Mouse (Mus musculus): ENCODE measurements at regions not wholly inside any gene's neighbourhood (a gene's known extent, or its start where the extent isn't known, plus 50 kb on each side); places are given as distances from the start of the nearest gene placed in this dataset.

DNA sequence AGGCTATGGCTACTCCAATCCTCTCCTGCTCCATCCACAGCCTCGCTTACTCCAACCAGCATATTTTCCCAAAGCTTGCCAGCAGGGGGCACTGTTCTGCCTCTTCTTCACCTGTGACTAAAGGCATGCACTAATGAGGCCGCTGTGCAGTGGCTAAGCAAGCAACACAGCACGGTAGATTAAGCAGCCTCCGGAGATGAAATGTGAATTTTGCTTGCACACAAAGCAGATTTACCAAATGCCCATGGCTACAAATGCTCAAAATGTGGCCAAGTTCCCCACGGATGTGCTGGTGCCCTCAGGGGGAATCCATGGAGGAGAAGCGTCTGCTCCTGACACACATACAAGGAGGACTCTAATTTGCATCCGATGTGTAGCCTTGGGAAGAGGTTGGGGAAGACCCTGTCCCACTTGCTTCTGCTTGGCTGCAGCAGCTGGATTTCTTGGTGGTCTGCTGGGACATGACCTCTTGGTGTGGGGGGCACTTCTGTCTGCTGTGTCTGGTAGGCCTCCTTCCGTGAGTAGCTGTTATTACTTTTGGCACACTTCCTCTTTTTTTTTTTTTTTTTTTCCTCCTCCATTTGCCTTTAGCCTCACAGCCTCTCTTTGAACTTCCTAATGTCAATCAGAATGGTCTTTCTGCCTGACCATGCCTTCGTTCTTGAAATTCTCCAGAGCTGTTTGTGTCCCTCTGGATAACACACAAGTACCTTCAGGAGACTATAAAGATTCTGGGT, 221.1 kb upstream of the Ghitm start:
- Histone ChIP-seq H3K36me3 (ENCODE audit: control insufficient read depth, insufficient read depth, low read length) (no peaks in the 10 kb centered on the region), H3K4me3 (ENCODE audit: low read depth, low read length) (no peak overlapping the region), H3K27me3 (ENCODE audit: control insufficient read depth, insufficient read depth, low read length) (no peaks in the 10 kb centered on the region), H3K4me1 (ENCODE audit: control insufficient read depth, insufficient read depth, insufficient read length, low read length) (no peaks in the 10 kb centered on the region), H3K27ac (ENCODE audit: insufficient read depth, low read depth, low read length) (no peak overlapping the region)
- TF ChIP-seq POLR2A (IDR thresholded peaks at IDR 0.05; ENCODE audit: low read depth, low read length), result no peak
- TF ChIP-seq CTCF (IDR thresholded peaks at IDR 0.05; ENCODE audit: extremely low read depth, insufficient read length, insufficient replicate concordance, low read depth, low read length), result no peak
- 47% methylated on average over 9 of the region's 9 CpGs for whole genome bisulfite sequencing

DNA sequence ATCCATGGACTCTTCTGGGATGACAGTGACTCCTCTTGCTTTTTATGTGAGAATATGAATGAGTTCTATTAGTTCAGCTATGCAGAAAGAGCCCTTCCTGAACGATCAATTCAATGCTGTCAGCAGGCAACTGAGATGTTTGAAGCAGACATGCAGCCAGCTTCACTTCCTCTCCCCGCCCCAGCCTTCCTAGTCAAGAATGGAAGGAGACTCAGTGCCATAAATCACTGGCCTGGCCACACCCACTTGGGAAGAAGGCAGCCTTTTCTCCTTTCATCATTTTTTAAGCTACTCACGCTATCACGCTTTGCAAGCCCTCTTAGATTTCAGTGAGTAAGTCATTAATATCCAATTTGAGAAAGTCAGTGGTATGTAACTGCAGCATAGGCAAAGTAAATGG, 188.3 kb upstream of the Ghitm start:
- TF ChIP-seq CTCF (IDR thresholded peaks at IDR 0.05; ENCODE audit: extremely low read depth, insufficient read length, insufficient replicate concordance, low read depth, low read length), result no peak
- no peak for TF ChIP-seq POLR2A (IDR thresholded peaks at IDR 0.05; ENCODE audit: low read depth, low read length)
- 17% methylated on average over 4 of the region's 4 CpGs for WGBS

DNA sequence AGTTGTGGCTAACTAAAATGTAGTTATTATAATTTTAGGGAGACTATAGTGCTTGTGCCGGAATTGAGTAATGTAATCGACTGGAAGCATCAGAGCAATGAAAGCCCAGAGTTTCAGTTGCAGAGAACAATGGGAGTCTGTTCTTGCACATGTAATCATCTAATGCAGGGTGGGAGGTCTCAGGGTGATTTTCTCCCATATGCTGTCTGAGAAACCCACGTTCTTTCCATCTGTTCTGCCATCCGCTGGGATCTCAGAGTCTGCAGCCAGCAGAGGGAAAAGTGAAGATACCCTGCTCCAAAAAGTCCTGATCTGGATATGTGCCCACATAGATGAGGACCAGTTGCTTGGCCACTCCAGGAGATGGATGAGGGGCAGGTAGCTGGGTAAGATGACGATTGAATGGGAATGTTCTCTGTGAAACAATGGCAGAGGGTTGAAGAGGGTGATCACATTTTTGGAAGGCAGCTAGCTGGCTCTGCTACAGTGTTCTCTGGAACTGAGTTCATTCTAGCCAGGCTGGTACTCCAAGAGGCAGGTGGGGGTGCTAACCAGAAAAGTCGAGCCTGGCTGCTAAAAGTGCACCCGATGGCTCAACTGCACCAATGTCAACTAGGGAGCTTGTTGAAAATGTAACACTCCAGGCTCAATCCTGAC, 180.3 kb upstream of the Ghitm start:
- no peak overlapping the region for H3K4me3 ChIP-seq (ENCODE audit: low read depth, low read length)
- no peak overlapping the region for H3K27ac ChIP-seq (ENCODE audit: insufficient read depth, low read depth, low read length)
- H3K27me3 ChIP-seq (ENCODE audit: control insufficient read depth, insufficient read depth, low read length), result no peaks in the 10 kb centered on the region
- H3K36me3 ChIP-seq (ENCODE audit: control insufficient read depth, insufficient read depth, low read length), result no peaks in the 10 kb centered on the region
- 78% methylated on average over 7 of the region's 7 CpGs for WGBS
- no peaks in the 10 kb centered on the region for H3K4me1 ChIP-seq (ENCODE audit: control insufficient read depth, insufficient read depth, insufficient read length, low read length)
- TF ChIP-seq POLR2A (IDR thresholded peaks at IDR 0.05; ENCODE audit: low read depth, low read length) (no peak), CTCF (IDR thresholded peaks at IDR 0.05; ENCODE audit: extremely low read depth, insufficient read length, insufficient replicate concordance, low read depth, low read length) (no peak)

More for the DNA sequence above, 188.3 kb upstream of the Ghitm start:
- Histone ChIP-seq H3K4me1 (ENCODE audit: control insufficient read depth, insufficient read depth, insufficient read length, low read length) (no peaks in the 10 kb centered on the region), H3K27me3 (ENCODE audit: control insufficient read depth, insufficient read depth, low read length) (no peaks in the 10 kb centered on the region), H3K36me3 (ENCODE audit: control insufficient read depth, insufficient read depth, low read length) (no peaks in the 10 kb centered on the region), H3K4me3 (ENCODE audit: low read depth, low read length) (no peak overlapping the region), H3K27ac (ENCODE audit: insufficient read depth, low read depth, low read length) (no peak overlapping the region)

DNA sequence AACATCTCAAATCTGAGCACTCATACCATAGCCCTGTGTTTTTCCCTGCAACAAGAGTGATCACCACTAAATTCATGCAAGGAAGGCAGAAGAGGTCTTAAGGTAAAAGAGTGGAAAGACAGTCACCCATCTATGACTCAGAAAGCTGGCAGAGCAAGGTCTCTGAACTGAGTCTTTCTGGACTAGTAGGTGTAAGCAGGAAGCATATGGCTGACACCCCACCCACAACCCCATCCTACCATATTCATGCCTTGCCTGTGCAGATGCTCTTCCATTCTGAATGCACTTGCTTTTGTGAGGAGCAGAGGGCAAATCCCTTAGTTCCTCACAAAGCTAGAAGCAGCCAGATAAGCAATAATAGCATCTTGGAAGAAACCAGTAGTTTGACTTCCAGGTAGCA, 178.8 kb upstream of the Ghitm start:
- Histone ChIP-seq H3K36me3 (ENCODE audit: control insufficient read depth, insufficient read depth, low read length) (no peaks in the 10 kb centered on the region), H3K4me3 (ENCODE audit: low read depth, low read length) (no peak overlapping the region), H3K4me1 (ENCODE audit: control insufficient read depth, insufficient read depth, insufficient read length, low read length) (no peaks in the 10 kb centered on the region), H3K27ac (ENCODE audit: insufficient read depth, low read depth, low read length) (no peak overlapping the region), H3K27me3 (ENCODE audit: control insufficient read depth, insufficient read depth, low read length) (no peaks in the 10 kb centered on the region)
- TF ChIP-seq POLR2A (IDR thresholded peaks at IDR 0.05; ENCODE audit: low read depth, low read length) (no peak), CTCF (IDR thresholded peaks at IDR 0.05; ENCODE audit: extremely low read depth, insufficient read length, insufficient replicate concordance, low read depth, low read length) (no peak)

DNA sequence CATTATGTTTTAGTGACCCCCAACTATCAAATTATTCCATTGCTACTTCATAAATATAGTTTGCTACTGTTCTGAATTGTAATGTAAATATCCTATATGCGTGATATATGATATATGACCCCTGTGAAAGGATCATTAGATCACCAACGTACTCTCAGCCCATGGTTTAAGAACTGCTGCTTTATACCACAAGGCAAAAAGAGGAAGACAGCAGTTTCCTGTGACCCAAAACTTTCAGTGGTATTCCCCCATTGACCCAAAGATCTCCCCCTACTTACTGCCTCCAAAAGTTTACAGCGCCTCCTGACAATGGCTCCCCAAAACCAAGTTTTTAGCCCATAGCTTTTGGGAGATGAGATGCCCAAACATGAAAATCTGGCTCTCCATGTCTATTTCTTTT, 177.8 kb upstream of the Ghitm start:
- no peak overlapping the region for H3K4me3 ChIP-seq (ENCODE audit: low read depth, low read length)
- H3K36me3 ChIP-seq (ENCODE audit: control insufficient read depth, insufficient read depth, low read length), result no peaks in the 10 kb centered on the region
- TF ChIP-seq CTCF (IDR thresholded peaks at IDR 0.05; ENCODE audit: extremely low read depth, insufficient read length, insufficient replicate concordance, low read depth, low read length), result no peak
- no peak for TF ChIP-seq POLR2A (IDR thresholded peaks at IDR 0.05; ENCODE audit: low read depth, low read length)
- H3K27me3 ChIP-seq (ENCODE audit: control insufficient read depth, insufficient read depth, low read length), result no peaks in the 10 kb centered on the region
- no peak overlapping the region for H3K27ac ChIP-seq (ENCODE audit: insufficient read depth, low read depth, low read length)
- 70% methylated on average over 3 of the region's 3 CpGs for WGBS
- H3K4me1 ChIP-seq (ENCODE audit: control insufficient read depth, insufficient read depth, insufficient read length, low read length), result no peaks in the 10 kb centered on the region

DNA sequence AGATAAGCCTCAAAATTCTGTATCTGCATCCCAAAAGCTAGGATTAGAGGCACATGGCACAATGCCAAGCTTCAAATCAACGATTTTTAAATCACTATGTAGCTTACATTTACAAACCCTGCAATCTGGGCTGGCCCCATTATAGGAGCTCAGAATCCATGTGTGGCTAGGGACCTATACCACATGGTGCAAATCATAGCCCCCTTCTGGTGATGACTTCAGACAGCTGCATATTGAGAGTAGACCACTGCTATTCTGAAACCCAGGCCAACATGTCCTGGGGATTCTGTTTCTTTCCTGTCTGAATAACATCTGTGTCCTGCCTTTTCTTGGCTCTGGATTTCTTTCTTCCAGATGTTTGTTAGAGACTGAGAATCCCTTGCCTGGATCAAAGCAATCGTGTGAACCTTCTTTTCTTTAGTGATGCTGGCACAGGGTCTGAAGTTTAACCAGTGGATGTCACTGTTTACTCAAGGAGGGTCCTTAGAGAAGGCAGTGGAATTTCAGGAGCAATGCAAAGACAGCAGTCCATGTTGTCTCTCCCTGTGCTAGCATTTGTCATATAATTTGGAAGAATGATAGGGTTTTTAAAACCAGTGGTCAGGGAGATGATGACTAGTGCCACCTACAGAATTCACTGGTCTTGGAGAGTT, 171.7 kb upstream of the Ghitm start:
- Histone ChIP-seq H3K4me3 (ENCODE audit: low read depth, low read length) (no peak overlapping the region), H3K36me3 (ENCODE audit: control insufficient read depth, insufficient read depth, low read length) (no peaks in the 10 kb centered on the region), H3K27ac (ENCODE audit: insufficient read depth, low read depth, low read length) (no peak overlapping the region), H3K27me3 (ENCODE audit: control insufficient read depth, insufficient read depth, low read length) (no peaks in the 10 kb centered on the region), H3K4me1 (ENCODE audit: control insufficient read depth, insufficient read depth, insufficient read length, low read length) (no peaks in the 10 kb centered on the region)
- 30% methylated on average over 2 of the region's 2 CpGs for WGBS
- TF ChIP-seq POLR2A (IDR thresholded peaks at IDR 0.05; ENCODE audit: low read depth, low read length) (no peak), CTCF (IDR thresholded peaks at IDR 0.05; ENCODE audit: extremely low read depth, insufficient read length, insufficient replicate concordance, low read depth, low read length) (no peak)

DNA sequence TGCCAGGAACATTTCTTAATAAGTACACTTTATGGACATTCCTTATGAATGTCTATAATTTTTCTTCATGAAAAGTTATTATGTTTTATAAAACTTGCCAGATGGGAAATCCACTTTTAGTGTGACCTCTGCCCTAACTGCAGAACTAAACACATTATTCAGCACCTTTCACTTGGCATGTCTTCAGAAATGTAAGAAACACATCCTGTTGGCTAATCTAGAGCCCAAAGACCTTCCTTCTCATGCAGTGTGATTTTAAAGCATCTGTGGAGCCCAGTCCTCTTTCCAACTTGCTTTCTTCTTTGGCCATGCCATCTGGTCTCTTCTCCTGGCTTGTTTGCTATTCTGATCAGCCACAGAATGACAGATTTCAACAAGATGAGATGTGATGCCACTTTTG, 163.6 kb upstream of the Ghitm start:
- no peaks in the 10 kb centered on the region for H3K4me1 ChIP-seq (ENCODE audit: control insufficient read depth, insufficient read depth, insufficient read length, low read length)
- H3K27me3 ChIP-seq (ENCODE audit: control insufficient read depth, insufficient read depth, low read length), result no peaks in the 10 kb centered on the region
- no peak overlapping the region for H3K4me3 ChIP-seq (ENCODE audit: low read depth, low read length)
- no peak for TF ChIP-seq CTCF (IDR thresholded peaks at IDR 0.05; ENCODE audit: extremely low read depth, insufficient read length, insufficient replicate concordance, low read depth, low read length)
- TF ChIP-seq POLR2A (IDR thresholded peaks at IDR 0.05; ENCODE audit: low read depth, low read length), result no peak
- H3K27ac ChIP-seq (ENCODE audit: insufficient read depth, low read depth, low read length), result no peak overlapping the region
- H3K36me3 ChIP-seq (ENCODE audit: control insufficient read depth, insufficient read depth, low read length), result no peaks in the 10 kb centered on the region
